Mouse (Mus musculus) bone marrow, adult 2 months (tissue): ENCODE results near the gene Acaa1a.

Source experiments
- CTCF ChIP-seq: fragments of 200-500 bp; IDR thresholded peaks from 2 replicates; pipeline ENCODE4 v1.5.1; 2011; ENCODE audit warnings: low read length, control low read depth; ENCODE audit not compliant: control insufficient read depth, insufficient read depth
- POLR2A ChIP-seq: fragments of 200-500 bp; IDR thresholded peaks from 2 replicates; pipeline ENCODE4 v1.6.1; 2011; ENCODE audit warnings: low read depth, mild to moderate bottlenecking, control low read depth, low read length, borderline replicate concordance; ENCODE audit not compliant: control insufficient read depth

DNA sequence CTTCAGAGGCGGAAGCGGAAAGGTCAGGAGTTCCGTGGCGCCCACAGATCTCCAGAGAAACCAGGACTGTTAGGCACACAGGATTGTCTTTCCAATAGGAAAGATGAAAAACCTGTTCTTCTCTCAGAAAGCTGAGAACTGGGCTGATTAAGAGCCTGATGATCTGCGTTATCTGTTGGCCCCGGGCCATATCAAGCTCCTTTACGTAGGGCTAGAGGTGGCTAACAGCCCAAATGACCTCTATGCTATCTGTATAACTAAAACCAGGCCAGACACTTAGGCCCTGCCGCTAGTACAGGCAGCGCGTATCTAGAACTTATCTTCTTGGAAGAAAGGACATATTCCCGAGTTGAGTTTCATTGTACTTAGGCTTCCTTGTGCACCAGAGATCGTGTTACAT lies 23.8 kb downstream of the Acaa1a start:
- no peak for TF ChIP-seq POLR2A
- no peak for TF ChIP-seq CTCF
